Mouse (Mus musculus): ENCODE measurements around the gene Clptm1l. TPM values are rescaled to one million over a fixed set of nuclear protein-coding genes. Genes with fewer than 3 reads are reported as not detected.

Gene Clptm1l
- polyA plus RNA-seq, 1 experiment from 2014 or later, result 108 TPM

- WGBS, result 36% methylated on average over 6 of the region's 6 CpGs
- H3K4me3 ChIP-seq (ENCODE audit: low read depth, low read length), result no peak overlapping the region
- peak; percentile 79 for DNase-seq (ENCODE audit: low spot score)
- H3K9ac ChIP-seq (ENCODE audit: low read length), result no peak overlapping the region
- no peaks in the 10 kb centered on the region for H3K4me1 ChIP-seq (replicated peaks; ENCODE audit: control insufficient read depth, insufficient read depth)
- no peak overlapping the region for H3K27ac ChIP-seq (replicated peaks)
- ATAC-seq (ENCODE audit: low FRiP score, low TSS enrichment), result peak; percentile 87
- H3K9me3 ChIP-seq (ENCODE audit: control insufficient read depth, low read length), result no peaks in the 10 kb centered on the region
- H3K4me2 ChIP-seq (replicated peaks; ENCODE audit: low read depth), result no peak overlapping the region
- no peaks in the 10 kb centered on the region for H3K27me3 ChIP-seq (ENCODE audit: control insufficient read depth, insufficient read depth, low read length)
- TF ChIP-seq EP300 (optimal IDR thresholded peaks at IDR 0.05), result no peak
- TF ChIP-seq CTCF (IDR thresholded peaks at IDR 0.05; ENCODE audit: low read depth), result peak; percentile 92
- H3K36me3 ChIP-seq (ENCODE audit: control insufficient read depth, insufficient read depth, low read length), result no peaks in the 10 kb centered on the region
Observed at GRCm38 (mm10) chr13:73646397-73647087, 42.7 kb downstream of the Clptm1l start.

GRCm38 (mm10) chr13:73653266-73653665 lies 49.5 kb downstream of the Clptm1l start:
- Histone ChIP-seq H3K27me3 (ENCODE audit: control insufficient read depth, insufficient read depth, low read length) (no peaks in the 10 kb centered on the region), H3K4me1 (replicated peaks; ENCODE audit: control insufficient read depth, insufficient read depth) (no peaks in the 10 kb centered on the region), H3K4me2 (replicated peaks; ENCODE audit: low read depth) (no peak overlapping the region), H3K27ac (replicated peaks) (no peak overlapping the region), H3K9ac (ENCODE audit: low read length) (no peak overlapping the region), H3K9me3 (ENCODE audit: control insufficient read depth, low read length) (no peaks in the 10 kb centered on the region), H3K4me3 (ENCODE audit: low read depth, low read length) (no peak overlapping the region), H3K36me3 (ENCODE audit: control insufficient read depth, insufficient read depth, low read length) (no peaks in the 10 kb centered on the region)
- no peak for DNase-seq (ENCODE audit: low spot score)
- WGBS, result 77% methylated on average over 3 of the region's 3 CpGs
- TF ChIP-seq CTCF (IDR thresholded peaks at IDR 0.05; ENCODE audit: low read depth) (no peak), EP300 (optimal IDR thresholded peaks at IDR 0.05) (no peak)
- no peak for ATAC-seq (ENCODE audit: low FRiP score, low TSS enrichment)

GRCm38 (mm10) chr13:73654976-73655375 lies 51.2 kb downstream of the Clptm1l start:
- H3K9ac ChIP-seq (ENCODE audit: low read length), result no peak overlapping the region
- no peak for TF ChIP-seq EP300 (optimal IDR thresholded peaks at IDR 0.05)
- no peak for TF ChIP-seq CTCF (IDR thresholded peaks at IDR 0.05; ENCODE audit: low read depth)
- DNase-seq (ENCODE audit: low spot score), result no peak
- ATAC-seq (ENCODE audit: low FRiP score, low TSS enrichment), result no peak
- H3K27me3 ChIP-seq (ENCODE audit: control insufficient read depth, insufficient read depth, low read length), result no peaks in the 10 kb centered on the region
- H3K4me2 ChIP-seq (replicated peaks; ENCODE audit: low read depth), result no peak overlapping the region
- 59% methylated on average over 3 of the region's 3 CpGs for WGBS
- no peak overlapping the region for H3K4me3 ChIP-seq (ENCODE audit: low read depth, low read length)
- H3K27ac ChIP-seq (replicated peaks), result no peak overlapping the region
- H3K36me3 ChIP-seq (ENCODE audit: control insufficient read depth, insufficient read depth, low read length), result no peaks in the 10 kb centered on the region
- no peaks in the 10 kb centered on the region for H3K4me1 ChIP-seq (replicated peaks; ENCODE audit: control insufficient read depth, insufficient read depth)
- H3K9me3 ChIP-seq (ENCODE audit: control insufficient read depth, low read length), result no peaks in the 10 kb centered on the region

- no peak for TF ChIP-seq EP300 (optimal IDR thresholded peaks at IDR 0.05)
- TF ChIP-seq CTCF (IDR thresholded peaks at IDR 0.05; ENCODE audit: low read depth), result no peak
- H3K27ac ChIP-seq (replicated peaks), result no peak overlapping the region
- no peaks in the 10 kb centered on the region for H3K27me3 ChIP-seq (ENCODE audit: control insufficient read depth, insufficient read depth, low read length)
- no peaks in the 10 kb centered on the region for H3K9me3 ChIP-seq (ENCODE audit: control insufficient read depth, low read length)
- no peak overlapping the region for H3K4me3 ChIP-seq (ENCODE audit: low read depth, low read length)
- 28% methylated on average over 2 of the region's 2 CpGs for WGBS
- no peaks in the 10 kb centered on the region for H3K4me1 ChIP-seq (replicated peaks; ENCODE audit: control insufficient read depth, insufficient read depth)
- no peaks in the 10 kb centered on the region for H3K36me3 ChIP-seq (ENCODE audit: control insufficient read depth, insufficient read depth, low read length)
- H3K4me2 ChIP-seq (replicated peaks; ENCODE audit: low read depth), result no peak overlapping the region
- ATAC-seq (ENCODE audit: low FRiP score, low TSS enrichment), result no peak
- no peak for DNase-seq (ENCODE audit: low spot score)
- no peak overlapping the region for H3K9ac ChIP-seq (ENCODE audit: low read length)
Observed at GRCm38 (mm10) chr13:73658953-73659352, 55.1 kb downstream of the Clptm1l start.

- WGBS, result 63% methylated on average over 2 of the region's 2 CpGs
- TF ChIP-seq EP300 (optimal IDR thresholded peaks at IDR 0.05) (no peak), CTCF (IDR thresholded peaks at IDR 0.05; ENCODE audit: low read depth) (no peak)
- H3K36me3 ChIP-seq (ENCODE audit: control insufficient read depth, insufficient read depth, low read length), result no peaks in the 10 kb centered on the region
- H3K4me1 ChIP-seq (replicated peaks; ENCODE audit: control insufficient read depth, insufficient read depth), result no peaks in the 10 kb centered on the region
- ATAC-seq (ENCODE audit: low FRiP score, low TSS enrichment) (no peak), DNase-seq (ENCODE audit: low spot score) (no peak)
- no peak overlapping the region for H3K4me3 ChIP-seq (ENCODE audit: low read depth, low read length)
- H3K9me3 ChIP-seq (ENCODE audit: control insufficient read depth, low read length), result no peaks in the 10 kb centered on the region
- H3K27me3 ChIP-seq (ENCODE audit: control insufficient read depth, insufficient read depth, low read length), result no peaks in the 10 kb centered on the region
- H3K27ac ChIP-seq (replicated peaks), result no peak overlapping the region
- H3K4me2 ChIP-seq (replicated peaks; ENCODE audit: low read depth), result no peak overlapping the region
- no peak overlapping the region for H3K9ac ChIP-seq (ENCODE audit: low read length)
Observed at GRCm38 (mm10) chr13:73660163-73660695, 56.4 kb downstream of the Clptm1l start.

Other genes starting within 250 kb of the Clptm1l start
- 8.5 and 8.6 TPM in 2 replicates for gene Lpcat1, start 136.8 kb upstream of the Clptm1l start, polyA plus RNA-seq (2015; fragmentation: Nextera tagmentation; extraction: Ambion mirVana)
- gene Slc6a3, start 67.3 kb upstream of the Clptm1l start, polyA plus RNA-seq (2015; fragmentation: Nextera tagmentation; extraction: Ambion mirVana), result 0.05 TPM in 1 of 2 replicates, not detected in the other
- gene Tert, start 22.9 kb downstream of the Clptm1l start, polyA plus RNA-seq (2015; fragmentation: Nextera tagmentation; extraction: Ambion mirVana), result 0.33 and 0.52 TPM in 2 replicates
- gene Slc6a18, start 74.0 kb downstream of the Clptm1l start, polyA plus RNA-seq (2015; fragmentation: Nextera tagmentation; extraction: Ambion mirVana), result not detected in 2 replicates
- 8.8 and 9.2 TPM in 2 replicates for gene Slc6a19, start 100.9 kb downstream of the Clptm1l start, polyA plus RNA-seq (2015; fragmentation: Nextera tagmentation; extraction: Ambion mirVana)
- gene Slc12a7, start 129.1 kb downstream of the Clptm1l start, polyA plus RNA-seq (2015; fragmentation: Nextera tagmentation; extraction: Ambion mirVana), result 17.9 and 19.0 TPM in 2 replicates
- gene Nkd2, start 243.6 kb downstream of the Clptm1l start, polyA plus RNA-seq (2015; fragmentation: Nextera tagmentation; extraction: Ambion mirVana), result 4.5 and 4.7 TPM in 2 replicates